Mouse (Mus musculus): ENCODE results near the gene Stam. TPM values are rescaled to one million over a fixed set of nuclear protein-coding genes. Genes with fewer than 3 reads are reported as not detected.

Gene Stam
- polyA plus RNA-seq, 1 experiment from 2014 or later: 68.2 TPM

DNA sequence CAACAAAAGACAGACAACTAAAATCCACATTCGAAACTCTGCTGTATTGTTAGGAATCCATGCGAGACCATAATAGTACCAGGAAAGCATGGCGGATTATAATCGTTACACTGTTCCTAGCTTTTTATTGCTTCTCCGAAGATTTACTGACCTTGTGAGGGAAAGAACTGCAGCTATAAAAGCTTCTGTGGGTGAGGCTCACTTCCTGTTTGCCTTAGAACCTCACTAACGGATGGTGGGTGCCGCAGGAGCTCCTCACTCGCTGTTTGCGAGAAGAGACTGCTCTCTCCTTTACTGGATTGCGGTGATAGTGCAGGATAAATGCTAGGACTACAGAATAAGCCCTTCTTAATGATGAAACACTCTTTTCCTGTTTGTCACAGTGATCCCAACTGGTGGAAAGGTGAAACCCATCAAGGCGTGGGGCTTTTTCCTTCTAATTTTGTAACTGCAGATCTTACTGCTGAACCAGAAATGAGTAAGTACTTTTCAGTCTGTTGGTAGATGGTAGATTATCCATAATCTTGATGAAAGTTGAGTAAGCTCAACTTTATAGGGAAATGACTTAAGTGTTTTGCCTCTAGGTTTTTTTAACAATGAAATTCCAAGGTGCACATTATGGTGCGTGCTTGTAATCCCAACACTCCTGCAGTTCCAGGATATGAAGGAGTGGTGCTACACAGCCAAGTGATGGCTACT is 56.9 kb downstream of the Stam start:
- WGBS: 89% methylated on average over 12 of the region's 12 CpGs
- Histone ChIP-seq H3K4me1 (no peaks in the 10 kb centered on the region), H3K36me3 (peaks cover 40% of the 10 kb centered on the region), H3K9ac (no peak overlapping the region), H3K4me2 (no peak overlapping the region), H3K27ac (no peak overlapping the region), H3K4me3 (no peak overlapping the region), H3K9me3 (no peaks in the 10 kb centered on the region), H3K27me3 (no peaks in the 10 kb centered on the region)
- no peak for ATAC-seq (ENCODE audit: insufficient number of reproducible peaks, insufficient read depth, low FRiP score, low TSS enrichment, low read depth)

DNA sequence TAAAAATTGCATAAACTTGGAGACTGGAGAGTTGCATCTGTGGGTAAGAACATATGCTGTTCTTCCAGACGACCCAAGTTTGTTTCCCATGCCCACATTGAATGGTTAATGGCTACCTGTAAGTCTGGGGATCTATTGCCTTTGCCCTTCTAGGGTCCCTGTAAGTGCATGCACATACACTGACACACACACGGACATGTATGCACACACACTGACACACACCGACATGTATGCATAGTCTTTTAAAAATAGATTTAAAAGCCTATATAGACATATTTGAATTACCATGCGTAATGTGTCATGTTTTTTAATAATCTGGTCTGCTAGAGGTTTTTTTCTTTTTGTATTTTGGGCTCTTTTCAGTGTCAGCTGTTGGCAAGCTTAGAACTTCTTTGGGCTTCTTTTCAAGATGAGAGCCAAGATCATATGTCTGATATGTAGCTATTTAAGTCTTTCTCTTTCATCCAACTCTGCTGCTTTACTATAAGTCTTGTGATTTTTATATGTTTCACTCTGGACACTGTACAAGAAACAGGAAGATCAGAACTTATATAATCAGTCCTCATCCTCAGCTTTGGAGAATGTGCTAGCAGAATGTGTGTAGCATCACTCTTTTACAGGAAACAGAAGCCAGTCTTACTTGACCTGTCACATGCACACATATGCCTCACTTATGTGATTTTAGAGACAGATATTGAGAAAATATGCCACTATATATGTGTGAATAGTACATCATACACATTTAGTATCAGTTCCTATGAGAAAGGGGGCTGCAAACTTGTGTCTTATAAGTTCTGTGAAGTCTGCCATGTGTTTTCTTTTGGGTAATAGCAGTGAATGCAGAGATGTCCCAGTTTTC is 58.8 kb downstream of the Stam start:
- no peak overlapping the region for H3K9ac ChIP-seq
- H3K27ac ChIP-seq: no peak overlapping the region
- no peak for ATAC-seq (ENCODE audit: insufficient number of reproducible peaks, insufficient read depth, low FRiP score, low TSS enrichment, low read depth)
- H3K36me3 ChIP-seq: peaks cover 46% of the 10 kb centered on the region
- H3K4me3 ChIP-seq: no peak overlapping the region
- no peak overlapping the region for H3K4me2 ChIP-seq
- WGBS: 92% methylated on average over 4 of the region's 4 CpGs
- H3K4me1 ChIP-seq: no peaks in the 10 kb centered on the region
- no peaks in the 10 kb centered on the region for H3K27me3 ChIP-seq
- H3K9me3 ChIP-seq: no peaks in the 10 kb centered on the region

DNA sequence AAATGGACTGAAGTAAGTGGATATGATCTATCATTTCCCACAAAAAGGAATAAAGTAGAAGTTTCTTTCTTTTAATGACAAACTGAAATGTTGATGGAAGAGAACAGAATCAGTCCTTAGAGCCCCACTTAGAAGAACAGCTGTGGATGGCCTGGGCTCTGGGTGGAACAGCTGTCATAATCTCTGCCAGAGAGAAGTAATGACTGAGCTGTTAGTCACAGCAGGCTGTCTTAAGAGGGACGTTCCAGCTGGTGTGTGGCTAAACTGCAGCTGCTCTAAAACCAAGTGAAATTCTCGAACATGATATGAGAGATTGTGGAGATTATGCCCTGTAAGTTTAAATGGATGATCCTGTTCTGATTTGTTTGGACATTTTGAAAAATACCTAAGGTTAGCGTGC is 63.0 kb downstream of the Stam start:
- Histone ChIP-seq H3K9me3 (no peaks in the 10 kb centered on the region), H3K27ac (no peak overlapping the region), H3K27me3 (no peaks in the 10 kb centered on the region), H3K9ac (no peak overlapping the region), H3K36me3 (peaks cover 57% of the 10 kb centered on the region), H3K4me2 (no peak overlapping the region), H3K4me1 (no peaks in the 10 kb centered on the region), H3K4me3 (no peak overlapping the region)
- 77% methylated on average over 3 of the region's 3 CpGs for WGBS
- ATAC-seq (ENCODE audit: insufficient number of reproducible peaks, insufficient read depth, low FRiP score, low TSS enrichment, low read depth): no peak

DNA sequence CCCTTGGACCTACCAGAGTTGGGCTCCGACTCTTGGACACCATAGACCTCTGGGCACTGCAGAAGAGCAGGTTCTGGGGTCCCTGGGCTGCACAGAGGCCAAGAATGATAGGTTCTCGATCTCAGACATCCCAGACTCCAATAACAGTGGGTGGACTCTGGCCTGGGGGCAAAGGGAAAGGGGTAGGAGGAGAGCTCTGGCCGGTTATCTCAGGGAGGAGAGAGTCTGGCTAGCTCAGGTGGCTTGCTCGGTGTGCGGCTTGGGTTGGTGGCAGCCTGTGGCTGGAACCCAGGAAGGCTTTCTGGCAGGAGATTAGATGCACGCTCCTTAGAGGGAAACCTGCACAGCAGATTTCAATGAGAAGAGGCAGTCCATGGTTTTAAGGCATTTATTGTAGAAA is 65.7 kb downstream of the Stam start:
- no peak for ATAC-seq (ENCODE audit: insufficient number of reproducible peaks, insufficient read depth, low FRiP score, low TSS enrichment, low read depth)
- no peaks in the 10 kb centered on the region for H3K9me3 ChIP-seq

DNA sequence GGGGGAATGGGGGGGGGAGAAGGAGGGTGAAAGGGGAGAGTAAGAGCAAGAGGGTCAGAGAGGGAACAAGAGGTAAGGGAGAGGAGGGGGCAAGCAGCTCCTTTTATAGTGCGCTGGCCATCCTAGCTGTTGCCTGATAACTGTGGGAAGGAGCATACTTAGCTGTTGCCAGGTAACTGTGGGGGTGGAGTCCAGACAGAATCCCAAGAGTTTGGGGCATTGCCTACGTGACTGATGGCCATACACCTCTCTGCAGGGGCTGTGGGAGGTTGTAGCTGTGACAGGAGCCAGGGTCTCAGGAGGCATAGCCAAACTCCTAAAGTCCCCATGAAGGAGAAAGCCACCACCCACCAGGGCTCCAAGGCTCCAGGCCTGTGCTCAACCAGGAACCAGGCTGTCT is 66.1 kb downstream of the Stam start:
- no peaks in the 10 kb centered on the region for H3K27me3 ChIP-seq
- WGBS: 86% methylated on average over 2 of the region's 2 CpGs
- H3K4me1 ChIP-seq: no peaks in the 10 kb centered on the region
- no peak overlapping the region for H3K4me2 ChIP-seq
- H3K4me3 ChIP-seq: no peak overlapping the region
- H3K9ac ChIP-seq: no peak overlapping the region
- no peak overlapping the region for H3K27ac ChIP-seq
- peaks cover 66% of the 10 kb centered on the region for H3K36me3 ChIP-seq
- no peak for ATAC-seq (ENCODE audit: insufficient number of reproducible peaks, insufficient read depth, low FRiP score, low TSS enrichment, low read depth)
- H3K9me3 ChIP-seq: no peaks in the 10 kb centered on the region

More for the DNA sequence above, 65.7 kb downstream of the Stam start:
- Histone ChIP-seq H3K36me3 (peaks cover 63% of the 10 kb centered on the region), H3K27ac (no peak overlapping the region), H3K27me3 (no peaks in the 10 kb centered on the region), H3K4me1 (no peaks in the 10 kb centered on the region), H3K9ac (no peak overlapping the region), H3K4me3 (no peak overlapping the region), H3K4me2 (no peak overlapping the region)
- WGBS: 86% methylated on average over 6 of the region's 6 CpGs

DNA sequence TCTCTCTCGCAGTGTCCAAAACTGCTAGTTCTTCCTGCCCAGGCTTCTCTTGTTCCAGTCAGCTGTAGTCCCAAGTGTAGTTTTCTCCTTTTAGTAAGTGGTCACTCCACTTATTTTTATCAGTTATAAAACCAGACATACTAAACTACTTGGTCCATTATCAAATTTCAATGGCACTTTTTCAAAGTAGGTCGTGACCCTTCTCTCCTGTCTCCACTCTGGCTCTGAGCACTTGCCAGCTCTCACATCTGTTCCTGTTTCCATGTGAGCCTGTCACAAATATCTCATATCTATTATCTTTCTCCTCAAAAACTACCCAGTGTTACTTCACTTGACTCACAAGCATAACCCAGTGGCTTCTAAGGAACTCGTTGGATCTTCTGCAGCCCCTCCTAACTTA is 71.4 kb downstream of the Stam start:
- H3K27ac ChIP-seq: no peak overlapping the region
- H3K4me1 ChIP-seq: no peaks in the 10 kb centered on the region
- 58% methylated on average over 3 of the region's 3 CpGs for WGBS
- H3K4me3 ChIP-seq: no peak overlapping the region
- H3K4me2 ChIP-seq: no peak overlapping the region
- no peaks in the 10 kb centered on the region for H3K9me3 ChIP-seq
- no peak overlapping the region for H3K9ac ChIP-seq
- no peak for ATAC-seq (ENCODE audit: insufficient number of reproducible peaks, insufficient read depth, low FRiP score, low TSS enrichment, low read depth)
- H3K36me3 ChIP-seq: peaks cover 51% of the 10 kb centered on the region
- no peaks in the 10 kb centered on the region for H3K27me3 ChIP-seq

DNA sequence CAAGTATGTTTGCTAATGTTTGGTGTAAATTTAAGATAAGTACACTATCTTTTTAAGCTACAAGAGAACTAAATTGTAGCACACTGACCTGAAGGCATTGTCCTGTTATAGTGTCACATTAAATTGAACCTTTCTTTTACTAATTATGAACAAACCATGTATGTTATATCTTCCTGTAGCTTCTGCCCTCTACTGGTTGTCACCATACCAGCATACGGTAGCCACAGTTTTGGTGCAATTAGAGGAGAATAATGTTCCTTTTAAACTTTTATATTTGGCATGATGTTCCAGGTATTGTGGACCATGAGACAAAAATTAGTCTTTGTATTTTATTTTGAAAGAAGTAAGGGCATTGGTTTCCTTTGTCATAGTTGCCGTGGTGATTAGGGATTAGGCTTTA is 73.0 kb downstream of the Stam start:
- WGBS: 90% methylated on average over 2 of the region's 2 CpGs

DNA sequence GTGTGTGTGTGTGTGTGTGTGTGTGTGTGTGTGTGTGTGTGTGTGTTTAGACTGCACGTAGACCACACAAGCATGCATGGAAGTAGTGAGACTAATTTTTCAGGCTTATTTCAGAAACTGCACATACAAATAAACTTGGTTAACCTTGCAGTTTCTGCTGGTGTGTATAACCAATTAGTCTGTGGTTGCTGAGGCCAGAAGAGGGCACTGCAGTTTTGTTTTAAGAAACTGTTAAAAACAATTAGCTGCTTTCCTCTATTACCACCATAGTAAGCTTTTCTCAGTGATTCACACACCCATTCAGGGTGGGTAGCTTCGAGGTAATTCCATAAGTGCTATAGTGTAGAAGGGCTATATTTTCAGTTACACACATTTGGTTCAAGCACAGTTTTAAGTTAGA is 76.9 kb downstream of the Stam start:
- Histone ChIP-seq H3K27ac (no peak overlapping the region), H3K9ac (no peak overlapping the region), H3K9me3 (no peaks in the 10 kb centered on the region), H3K36me3 (peaks cover 17% of the 10 kb centered on the region), H3K4me3 (no peak overlapping the region), H3K27me3 (no peaks in the 10 kb centered on the region), H3K4me1 (no peaks in the 10 kb centered on the region), H3K4me2 (no peak overlapping the region)
- no peak for ATAC-seq (ENCODE audit: insufficient number of reproducible peaks, insufficient read depth, low FRiP score, low TSS enrichment, low read depth)
- WGBS: 93% methylated on average over 2 of the region's 2 CpGs

More for the DNA sequence above, 73.0 kb downstream of the Stam start:
- no peak for ATAC-seq (ENCODE audit: insufficient number of reproducible peaks, insufficient read depth, low FRiP score, low TSS enrichment, low read depth)
- Histone ChIP-seq H3K9ac (no peak overlapping the region), H3K27ac (no peak overlapping the region), H3K36me3 (peaks cover 39% of the 10 kb centered on the region), H3K9me3 (no peaks in the 10 kb centered on the region), H3K27me3 (no peaks in the 10 kb centered on the region), H3K4me1 (no peaks in the 10 kb centered on the region), H3K4me3 (no peak overlapping the region), H3K4me2 (no peak overlapping the region)

DNA sequence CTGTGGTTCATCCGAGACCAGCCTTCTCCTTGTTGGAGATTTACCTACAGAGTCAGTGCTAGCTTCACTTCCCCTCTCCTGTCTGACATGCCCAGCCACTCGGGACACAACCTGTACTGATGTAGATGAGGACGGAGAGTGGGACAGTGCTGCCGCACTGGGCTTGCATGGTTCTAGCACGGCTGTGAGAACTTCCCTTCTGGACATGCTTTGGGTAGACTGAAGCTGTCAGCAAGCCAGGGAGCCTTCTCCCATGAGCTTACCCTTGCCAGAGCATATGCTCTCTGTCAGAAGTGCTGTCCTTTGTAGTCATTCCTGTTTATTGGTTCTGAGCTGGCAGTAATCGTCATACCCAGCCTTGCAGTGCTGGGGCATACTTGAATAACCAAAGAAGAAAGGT is 78.0 kb downstream of the Stam start:
- no peaks in the 10 kb centered on the region for H3K4me1 ChIP-seq
- H3K36me3 ChIP-seq: peaks cover 9% of the 10 kb centered on the region
- ATAC-seq (ENCODE audit: insufficient number of reproducible peaks, insufficient read depth, low FRiP score, low TSS enrichment, low read depth): no peak
- no peak overlapping the region for H3K27ac ChIP-seq
- no peaks in the 10 kb centered on the region for H3K9me3 ChIP-seq
- no peak overlapping the region for H3K4me3 ChIP-seq
- no peak overlapping the region for H3K4me2 ChIP-seq
- WGBS: 84% methylated on average over 6 of the region's 6 CpGs
- H3K27me3 ChIP-seq: no peaks in the 10 kb centered on the region
- no peak overlapping the region for H3K9ac ChIP-seq

DNA sequence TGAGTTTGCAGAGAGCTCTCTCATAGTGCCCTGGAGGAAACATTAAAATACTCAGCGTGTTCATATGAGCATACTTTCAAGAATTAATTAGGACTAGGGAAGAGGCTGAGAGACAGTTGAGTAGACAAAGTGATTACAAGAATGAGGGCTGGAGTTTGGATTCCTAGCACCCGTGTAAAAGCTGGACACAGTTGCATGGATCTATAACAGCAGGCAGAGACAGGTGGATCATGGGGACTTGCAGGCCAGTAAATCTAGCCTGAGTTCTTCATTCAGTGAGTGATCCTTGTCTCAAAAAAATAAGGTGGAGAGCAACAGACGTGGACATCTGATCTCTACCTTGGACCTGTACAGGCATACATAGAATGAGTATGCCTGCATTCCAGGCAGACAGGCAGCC is 85.1 kb downstream of the Stam start:
- H3K27ac ChIP-seq: no peak overlapping the region
- no peak for ATAC-seq (ENCODE audit: insufficient number of reproducible peaks, insufficient read depth, low FRiP score, low TSS enrichment, low read depth)
- H3K27me3 ChIP-seq: no peaks in the 10 kb centered on the region
- H3K36me3 ChIP-seq: no peaks in the 10 kb centered on the region
- H3K4me3 ChIP-seq: no peak overlapping the region
- H3K9me3 ChIP-seq: no peaks in the 10 kb centered on the region
- 70% methylated on average over 3 of the region's 3 CpGs for WGBS
- no peaks in the 10 kb centered on the region for H3K4me1 ChIP-seq
- no peak overlapping the region for H3K9ac ChIP-seq
- no peak overlapping the region for H3K4me2 ChIP-seq

DNA sequence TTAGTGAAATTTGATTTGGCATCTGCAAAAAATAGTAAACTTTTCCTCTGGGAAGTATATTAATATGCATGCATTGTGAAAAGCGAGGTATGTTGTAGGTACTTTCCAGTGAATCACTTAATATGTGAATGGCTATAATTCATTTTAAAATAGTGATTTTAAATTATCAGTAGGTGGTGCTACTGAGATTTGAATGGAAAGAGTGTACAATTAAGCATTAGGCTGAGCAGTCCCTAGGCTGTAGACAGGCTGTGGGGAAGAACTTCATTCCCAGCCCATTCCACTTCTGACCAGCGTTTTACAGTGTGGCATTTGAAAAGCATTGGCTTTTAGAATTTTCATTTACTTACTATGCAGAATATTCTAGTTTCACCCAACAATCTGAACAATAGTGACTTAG is 85.9 kb downstream of the Stam start:
- H3K9me3 ChIP-seq: no peaks in the 10 kb centered on the region
- ATAC-seq (ENCODE audit: insufficient number of reproducible peaks, insufficient read depth, low FRiP score, low TSS enrichment, low read depth): no peak
- H3K9ac ChIP-seq: no peak overlapping the region
- no peaks in the 10 kb centered on the region for H3K36me3 ChIP-seq
- 78% methylated on average over 2 of the region's 2 CpGs for WGBS
- no peak overlapping the region for H3K27ac ChIP-seq
- no peak overlapping the region for H3K4me3 ChIP-seq
- H3K4me1 ChIP-seq: no peaks in the 10 kb centered on the region
- no peak overlapping the region for H3K4me2 ChIP-seq
- H3K27me3 ChIP-seq: no peaks in the 10 kb centered on the region

DNA sequence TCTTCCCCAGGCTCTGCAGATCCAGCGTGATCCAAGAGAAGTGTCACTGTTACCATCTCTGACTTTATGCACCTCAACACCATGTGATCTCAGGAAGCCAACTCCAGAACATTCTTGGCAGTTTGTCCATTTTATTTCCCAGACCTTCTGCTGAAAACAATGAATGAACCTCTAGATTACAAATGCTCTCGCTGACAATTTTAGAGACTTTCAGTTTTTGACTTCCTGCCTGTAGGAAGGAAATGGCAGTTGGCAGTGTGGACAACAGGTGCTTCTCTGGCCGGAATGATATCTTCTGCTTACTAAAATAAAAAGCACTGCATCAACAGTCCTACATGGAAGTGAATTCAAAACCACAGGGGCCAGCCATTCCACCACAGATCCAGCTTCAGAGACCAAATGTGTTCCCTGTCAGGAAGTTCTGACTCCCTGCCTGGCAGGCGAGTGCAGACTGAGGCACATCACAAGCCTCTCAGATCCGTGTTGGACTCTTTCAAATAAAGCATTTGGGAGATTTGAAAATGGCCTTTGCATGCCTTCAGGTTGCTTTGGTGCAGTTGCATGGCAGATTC is 90.6 kb downstream of the Stam start:
- 83% methylated on average over 5 of the region's 5 CpGs for WGBS
- H3K4me2 ChIP-seq: no peak overlapping the region
- no peaks in the 10 kb centered on the region for H3K27me3 ChIP-seq
- H3K27ac ChIP-seq: no peak overlapping the region
- H3K36me3 ChIP-seq: no peaks in the 10 kb centered on the region
- no peak overlapping the region for H3K9ac ChIP-seq
- H3K4me3 ChIP-seq: no peak overlapping the region
- ATAC-seq (ENCODE audit: insufficient number of reproducible peaks, insufficient read depth, low FRiP score, low TSS enrichment, low read depth): no peak
- no peaks in the 10 kb centered on the region for H3K9me3 ChIP-seq
- H3K4me1 ChIP-seq: no peaks in the 10 kb centered on the region

Measured in embryonic facial prominence, embryonic 13.5 days (tissue).